Mouse (Mus musculus) hindlimb bud, embryonic 11.5 days (tissue): Measurements from ENCODE around the gene Ppp1r1b.

Experiments used
- DNase-seq: peaks from one replicate; pipeline ENCODE4 v3.0.0-alpha.2; 2012; ENCODE audit warnings: low read depth, low spot score; ENCODE audit errors: extremely low spot score

The Ppp1r1b gene

DNA sequence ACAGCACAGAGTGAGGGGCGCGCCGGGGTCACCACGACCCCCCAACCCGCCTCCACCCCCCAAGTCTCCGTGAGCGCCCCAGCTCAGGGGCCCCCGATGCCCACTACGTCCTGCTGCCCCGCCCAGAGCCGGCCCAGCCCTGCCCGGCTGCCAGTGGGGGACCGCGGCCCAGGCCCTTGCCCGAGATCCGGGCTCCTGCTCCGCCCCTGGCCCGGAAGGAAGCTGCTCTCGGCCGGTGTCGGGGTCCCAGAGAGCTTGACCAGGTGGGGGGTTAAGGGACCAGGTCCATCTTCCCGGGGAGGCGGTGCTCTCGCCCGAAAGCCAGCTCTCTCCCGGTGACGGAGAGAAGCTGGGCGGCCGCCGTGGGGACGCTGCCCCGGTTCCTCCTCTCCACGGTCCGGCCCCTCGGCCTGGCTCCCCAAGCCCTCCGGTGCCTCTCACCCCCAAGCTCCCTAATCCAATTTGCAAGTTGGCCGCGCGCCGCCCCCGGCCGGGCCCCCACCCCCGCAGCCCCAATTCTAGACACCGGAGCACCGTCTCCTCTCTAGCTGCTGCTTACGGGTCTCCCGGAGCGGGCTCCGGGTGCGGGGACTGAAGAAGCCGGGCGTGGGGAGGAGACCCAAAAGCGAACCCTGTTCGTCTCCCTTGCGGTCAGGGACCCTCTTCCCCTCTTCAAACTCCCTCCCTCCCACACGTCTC is 19.7 kb upstream of the Ppp1r1b start:
- DNase-seq = no peak

DNA sequence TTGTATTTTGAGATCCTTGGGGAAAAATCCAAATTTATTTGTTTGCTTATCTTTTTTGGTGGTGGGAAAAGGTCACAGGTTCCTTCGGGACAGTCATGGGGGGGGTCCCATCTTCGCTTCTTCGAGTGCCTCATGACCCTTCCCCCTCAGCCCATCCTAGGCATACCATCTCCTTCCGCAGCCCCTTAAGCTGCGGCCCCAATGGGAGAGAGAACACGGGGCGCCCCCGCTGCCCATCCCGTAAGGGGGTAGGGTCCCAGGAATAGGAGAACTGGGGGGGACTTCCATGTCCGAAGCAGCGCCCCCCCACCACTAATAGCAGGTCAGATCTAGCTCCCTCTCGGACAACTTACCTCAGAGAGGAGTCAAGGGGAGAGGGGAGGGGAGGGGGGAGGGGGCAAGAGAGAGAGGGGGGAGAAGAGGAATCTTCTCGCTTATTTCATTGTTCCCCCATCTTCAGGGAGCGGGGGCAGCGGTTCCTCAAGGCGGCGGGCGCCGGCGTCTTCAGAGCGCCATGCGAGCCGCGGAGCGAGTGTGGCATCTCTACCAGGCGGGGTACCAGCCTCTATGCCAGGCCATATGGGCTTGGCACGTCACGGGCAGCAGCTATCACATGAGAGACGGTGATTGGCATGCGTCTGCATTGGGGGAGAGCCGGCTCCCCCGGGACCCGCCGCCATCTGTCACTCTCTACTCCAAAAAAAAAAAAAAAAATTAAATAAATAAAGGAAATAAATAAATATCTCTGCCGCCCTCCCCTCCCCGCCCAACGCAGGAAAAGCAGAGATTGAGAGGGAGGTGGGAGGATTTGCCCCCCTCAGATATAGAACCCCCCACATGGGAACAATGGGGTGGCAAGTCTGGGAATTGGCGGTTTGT is 18.9 kb upstream of the Ppp1r1b start, which contains the start of gene Neurod2:
Neurod2 (minus strand) TSS at position 568 of the 879 bp plus-strand sequence.
- DNase-seq = no peak

DNA sequence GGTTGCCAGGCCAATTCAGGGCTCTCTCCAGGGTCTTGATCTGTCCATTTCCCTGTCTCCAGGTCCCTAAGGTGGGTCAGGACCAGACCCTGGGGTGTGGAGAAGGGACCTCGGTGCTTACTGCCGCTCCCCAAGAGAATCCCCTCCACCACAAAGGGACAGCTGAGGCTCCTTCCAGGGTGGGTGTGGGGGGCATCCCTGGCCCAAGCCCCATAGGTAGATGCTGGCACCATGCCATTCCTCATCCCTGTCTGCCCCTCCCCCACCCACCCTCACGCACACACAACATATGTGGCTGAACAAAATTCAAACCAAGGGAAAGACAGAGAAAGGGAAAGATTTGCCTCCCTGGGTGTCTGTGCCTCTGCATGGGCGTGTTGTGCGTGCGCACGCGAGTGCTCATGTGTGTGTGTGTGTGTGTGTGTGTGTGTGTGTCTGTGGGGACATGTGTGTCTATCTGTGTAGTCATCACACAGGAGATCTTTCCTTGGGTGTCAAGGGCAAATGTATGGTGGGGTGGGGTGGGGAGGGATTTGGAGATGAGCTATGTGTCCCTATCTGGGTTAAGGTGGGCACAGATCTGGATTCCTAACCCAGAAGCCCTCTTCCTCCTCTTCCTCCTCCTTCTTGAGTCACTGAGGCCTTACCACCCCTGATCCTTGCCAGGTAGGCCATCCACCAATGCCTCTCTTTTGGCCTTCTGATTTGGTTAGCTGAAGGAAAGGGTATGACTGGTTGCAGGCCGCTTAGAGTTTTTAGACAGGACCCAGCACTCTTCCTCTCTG is 18.1 kb upstream of the Ppp1r1b start:
- DNase-seq = no peak

DNA sequence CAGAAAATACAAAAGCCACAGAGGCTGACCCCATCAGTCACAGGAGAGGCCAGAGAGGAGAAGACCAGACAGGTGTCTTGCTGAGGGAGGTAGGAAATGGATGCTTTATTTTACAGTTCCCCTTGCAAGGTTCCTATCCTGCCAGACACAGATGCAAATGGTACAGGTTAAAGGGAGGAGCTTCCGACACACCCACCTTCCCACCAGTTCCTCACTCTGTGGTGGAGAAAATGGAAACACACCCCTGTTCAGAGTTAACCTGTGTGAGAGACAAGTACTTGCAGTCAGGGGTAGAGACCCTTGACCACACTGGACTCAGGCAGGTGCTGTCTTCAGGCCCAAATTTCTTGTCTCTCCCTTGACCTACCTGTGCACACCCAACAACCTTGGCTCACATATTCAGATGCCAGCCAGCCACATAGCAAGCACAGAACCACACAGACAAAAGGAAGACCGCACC is 17.4 kb upstream of the Ppp1r1b start:
- DNase-seq = no peak

DNA sequence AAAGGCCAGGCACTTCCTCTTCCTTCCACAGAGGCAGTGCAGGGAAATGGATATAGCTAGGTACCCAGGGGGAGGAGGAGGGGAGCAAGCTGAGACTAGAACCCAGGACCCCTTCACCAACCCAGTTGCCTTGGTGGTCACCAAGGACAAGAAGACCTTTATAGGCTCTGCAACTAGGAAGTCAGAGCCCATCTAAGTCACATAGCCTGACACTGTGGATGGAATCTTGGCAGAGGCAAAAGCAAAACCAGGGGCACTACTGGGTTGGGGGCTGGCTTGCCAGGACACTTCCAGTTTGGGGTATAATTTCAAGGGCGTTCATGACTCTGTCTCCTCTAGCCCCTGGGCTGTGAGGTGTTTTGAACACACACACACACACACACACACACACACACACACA is 16.8 kb upstream of the Ppp1r1b start:
- no peak for DNase-seq

DNA sequence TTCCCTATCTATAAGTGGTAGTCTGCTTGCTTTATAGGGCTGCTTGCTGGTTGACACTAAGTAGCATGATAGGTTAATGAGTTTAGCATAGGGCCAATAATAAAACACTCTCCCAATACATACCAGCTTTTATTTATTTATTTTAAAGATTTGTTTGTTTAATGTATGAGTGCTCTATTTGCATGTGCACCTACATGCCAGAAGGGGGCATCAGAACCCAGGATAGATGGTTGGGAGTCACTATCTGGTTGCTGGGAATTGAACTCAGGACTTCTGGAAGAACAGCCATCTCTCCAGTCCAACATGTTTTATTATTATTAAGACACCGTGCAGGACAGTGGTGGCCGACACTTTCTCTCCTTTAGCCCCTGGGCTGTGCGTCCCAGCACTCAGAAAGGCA is 16.0 kb upstream of the Ppp1r1b start:
- DNase-seq = no peak

DNA sequence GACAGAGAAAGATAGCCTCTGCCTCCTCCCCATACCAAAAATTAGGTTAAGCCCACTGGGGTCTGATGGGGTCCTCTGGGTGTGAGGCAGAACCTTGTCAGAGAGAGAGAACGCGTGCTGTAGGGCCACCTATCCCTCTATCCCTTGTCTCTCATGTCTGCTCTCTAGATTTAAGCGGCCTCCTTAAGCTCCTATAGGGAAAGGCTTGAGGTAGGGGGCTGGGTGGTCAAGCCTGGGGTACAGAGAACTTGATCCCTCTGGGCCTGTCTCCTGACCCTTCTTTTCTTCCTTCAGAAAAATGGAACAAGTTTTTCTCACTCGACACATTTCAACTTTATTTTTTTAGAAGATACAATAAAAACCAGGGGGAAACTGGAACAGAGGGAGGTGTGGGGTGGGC is 15.4 kb upstream of the Ppp1r1b start:
- DNase-seq = no peak

DNA sequence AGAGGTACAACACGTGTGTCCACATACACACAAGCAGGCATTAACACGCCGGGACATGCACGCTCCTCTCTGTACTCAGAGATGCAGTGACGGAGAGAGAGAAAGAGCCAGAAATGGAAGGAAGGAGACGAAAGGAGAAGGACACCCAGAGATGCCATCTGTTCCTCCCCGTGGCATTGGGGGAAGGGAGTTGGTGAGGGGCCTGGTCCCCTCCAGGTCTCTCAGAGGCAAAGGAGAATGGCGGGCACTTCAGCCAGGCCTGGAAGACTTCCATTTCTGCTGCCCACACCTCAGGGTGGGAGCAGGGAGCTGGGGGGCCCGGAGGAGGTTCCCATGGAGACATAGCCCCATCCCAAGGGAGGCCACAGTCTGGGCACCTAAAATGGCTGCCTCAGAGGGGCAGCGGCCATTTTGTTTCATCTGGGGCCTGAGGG is 14.9 kb upstream of the Ppp1r1b start:
- no peak for DNase-seq

DNA sequence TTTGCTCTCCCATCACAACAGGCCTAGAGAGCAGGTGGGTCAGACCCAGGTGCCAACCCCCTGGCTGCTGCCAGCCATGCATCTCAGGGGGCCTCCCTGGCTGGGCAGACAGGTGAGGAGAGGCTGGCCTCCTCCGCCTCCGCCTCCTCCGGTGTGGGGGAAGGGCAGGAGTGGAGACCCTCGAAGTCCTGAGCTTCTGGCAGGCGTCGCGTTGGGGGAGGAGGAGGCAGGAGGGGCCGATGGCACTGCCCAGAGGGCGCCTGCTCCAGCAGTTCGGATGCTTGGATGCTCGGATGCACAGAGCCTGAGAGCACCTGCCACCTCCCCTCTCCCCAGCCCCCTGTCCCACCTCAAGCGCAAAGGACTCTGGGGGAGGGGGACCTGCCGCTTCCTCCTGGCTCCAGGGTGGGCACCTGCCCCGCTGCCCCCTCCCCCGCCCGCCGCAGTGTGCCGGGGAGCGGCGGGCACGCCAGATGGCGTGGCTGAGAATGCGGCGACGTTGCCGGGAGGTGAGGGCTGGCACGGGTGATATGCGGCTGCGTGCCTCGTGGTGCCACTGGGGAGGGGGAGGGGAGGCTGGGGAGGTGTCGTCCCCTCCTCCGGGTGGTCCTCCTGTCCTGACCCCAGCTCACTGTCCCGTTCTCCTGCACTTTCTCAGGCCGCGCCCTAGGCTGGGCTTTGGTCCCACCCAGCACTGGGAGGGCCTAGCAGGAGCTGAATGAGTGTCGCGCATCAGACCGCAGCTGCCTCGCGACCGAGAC is 14.0 kb upstream of the Ppp1r1b start:
- DNase-seq = no peak

DNA sequence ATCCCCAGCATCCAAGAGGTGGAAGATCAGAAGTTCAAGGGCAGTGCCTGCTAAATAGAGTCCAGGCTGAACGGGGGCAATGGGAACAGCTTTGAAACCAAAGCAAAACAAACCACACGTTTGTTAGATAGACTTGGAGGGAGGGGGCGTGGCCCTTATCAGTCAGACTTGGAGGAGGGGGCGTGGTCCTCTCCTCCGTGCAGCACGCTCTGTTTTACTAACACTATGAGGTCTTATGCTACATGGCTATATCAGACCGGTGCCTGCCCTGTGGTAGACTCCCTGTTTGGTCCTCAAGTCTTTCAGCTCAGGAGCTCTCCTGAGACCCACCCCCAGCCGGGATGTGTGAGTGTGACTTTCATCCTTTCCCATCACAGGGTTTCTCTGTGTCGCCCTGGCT is 13.0 kb upstream of the Ppp1r1b start:
- DNase-seq = no peak

DNA sequence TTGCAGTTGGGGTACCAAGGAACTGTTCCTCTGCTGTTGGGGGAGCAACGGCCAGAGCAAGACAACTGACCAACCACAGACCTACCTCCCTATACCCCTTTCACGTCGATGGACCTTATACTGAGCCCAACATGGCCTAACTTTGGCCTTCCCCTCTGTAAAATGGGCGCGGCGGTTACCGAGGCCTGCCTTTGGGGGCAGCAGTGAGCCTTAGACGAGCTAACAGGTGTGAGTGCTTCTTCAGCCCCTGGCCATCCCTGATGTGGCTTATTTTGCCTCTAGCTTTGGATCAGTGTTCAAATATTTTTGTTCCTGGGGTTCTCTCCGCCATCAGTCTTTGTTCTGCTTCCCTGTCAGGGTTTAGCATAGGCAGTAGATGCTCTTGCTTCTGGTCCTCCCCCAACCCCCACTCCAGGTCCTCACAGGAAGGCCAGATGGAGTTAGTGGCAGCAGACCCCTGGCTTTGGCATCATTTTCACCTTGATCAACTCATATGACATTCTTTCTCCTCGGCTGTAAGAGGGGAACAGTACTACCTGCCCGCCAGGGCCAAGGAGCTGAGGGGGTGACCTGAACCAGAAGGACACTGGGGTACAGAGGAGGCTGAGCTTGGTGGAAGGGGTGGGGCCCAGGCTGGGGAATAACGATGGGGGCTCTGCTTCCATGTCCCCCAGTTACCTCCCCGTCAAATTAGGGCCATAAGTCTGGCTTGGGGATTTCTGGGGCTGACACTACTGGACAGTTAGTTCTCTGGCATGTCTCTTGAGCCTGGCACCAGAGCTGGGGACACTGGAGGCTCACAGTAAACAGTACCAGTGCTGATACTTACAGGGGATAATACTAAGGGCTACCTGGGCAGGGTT is 11.7 kb upstream of the Ppp1r1b start:
- DNase-seq = no peak

DNA sequence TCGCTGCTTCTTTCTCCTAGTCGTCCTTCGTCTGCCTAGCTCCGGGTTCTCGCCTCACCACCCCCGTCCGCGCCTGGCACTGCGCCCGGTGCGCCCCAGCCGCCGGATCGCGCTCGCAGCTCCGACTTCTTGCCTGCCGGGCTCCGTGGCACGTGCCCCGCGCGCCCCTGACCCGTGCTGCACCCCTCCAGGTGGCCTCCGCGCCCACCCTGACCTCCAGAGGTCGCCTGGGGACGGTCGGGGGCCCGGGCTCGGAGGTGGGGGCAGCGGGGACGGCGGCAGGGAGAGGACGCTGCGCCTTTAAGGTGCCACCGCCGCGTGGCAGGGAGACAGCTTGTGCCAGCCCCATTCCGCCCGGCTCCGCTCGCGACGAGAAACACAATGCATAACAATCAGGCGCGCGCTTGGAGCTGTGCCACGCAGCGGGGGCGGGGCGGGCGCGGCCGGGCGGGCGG is 9.7 kb upstream of the Ppp1r1b start:
- DNase-seq = no peak

DNA sequence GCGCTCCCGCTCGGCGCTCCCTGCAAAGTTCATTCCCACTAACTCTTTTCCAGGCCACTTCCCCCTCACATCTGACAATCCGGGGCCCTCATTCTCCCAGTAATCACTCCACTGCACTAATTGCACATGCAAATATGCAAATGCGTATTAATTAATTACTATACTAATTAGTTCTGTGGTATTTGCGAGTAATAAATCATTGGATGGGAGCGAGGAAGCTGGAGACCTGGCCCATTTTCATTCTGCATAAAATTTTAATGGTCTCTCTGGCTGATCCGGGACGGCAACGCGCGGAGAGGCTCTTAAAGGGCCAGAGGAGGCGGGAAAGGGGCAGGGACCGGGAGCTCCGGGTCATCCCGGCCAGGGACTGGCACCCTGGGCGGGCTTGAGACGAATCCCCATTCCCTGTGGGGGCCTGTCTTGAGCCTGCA is 9.1 kb upstream of the Ppp1r1b start:
- no peak for DNase-seq

DNA sequence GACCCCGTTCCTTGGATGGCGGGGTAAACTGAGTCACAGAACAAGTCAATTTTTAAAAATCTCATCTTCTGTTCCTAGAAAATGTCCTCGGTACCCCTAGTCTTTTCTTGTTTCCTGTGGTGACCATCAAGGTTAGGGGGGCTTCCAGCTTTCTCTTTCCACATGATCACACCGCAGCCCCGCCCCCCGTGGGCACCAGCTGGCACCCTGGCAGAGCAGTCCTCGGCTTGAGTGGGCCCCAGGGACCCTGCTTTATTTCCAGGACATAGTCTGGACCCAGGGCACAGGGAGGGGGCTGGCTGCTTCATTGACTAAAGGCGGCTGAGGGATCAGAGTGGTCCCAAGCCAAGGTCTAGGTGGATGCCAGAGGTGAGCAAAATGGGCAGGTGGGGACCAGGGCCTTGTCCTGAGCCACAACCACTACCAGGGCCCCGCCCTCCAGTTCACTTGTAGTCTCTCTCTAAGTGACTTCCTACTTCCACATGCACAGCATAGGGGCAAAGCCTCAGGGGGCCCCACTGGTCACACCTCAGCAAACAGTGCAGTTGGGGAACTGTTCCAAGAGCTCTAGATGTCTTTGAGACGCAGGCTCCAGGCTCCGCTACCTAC is 8.4 kb upstream of the Ppp1r1b start:
- no peak for DNase-seq

DNA sequence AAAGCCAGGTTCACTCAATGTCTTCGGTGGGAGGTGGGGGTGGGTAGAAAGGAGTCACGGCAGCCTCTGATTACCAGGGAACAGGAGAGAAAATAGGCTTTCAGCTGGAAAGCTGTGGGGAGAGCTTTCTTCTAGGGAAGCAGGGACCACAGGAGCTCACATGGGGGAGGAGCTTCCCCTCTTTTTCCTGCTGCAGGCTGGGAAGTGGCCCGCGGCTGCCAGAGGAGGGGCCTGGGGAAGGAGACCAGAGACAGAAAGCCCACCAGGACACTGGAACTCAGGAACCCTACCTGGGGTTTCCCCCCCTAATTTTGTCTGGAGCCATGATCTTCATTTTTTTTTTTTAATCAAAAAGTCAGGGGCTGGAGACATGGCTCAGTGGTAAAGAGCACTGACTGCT is 7.6 kb upstream of the Ppp1r1b start:
- no peak for DNase-seq

DNA sequence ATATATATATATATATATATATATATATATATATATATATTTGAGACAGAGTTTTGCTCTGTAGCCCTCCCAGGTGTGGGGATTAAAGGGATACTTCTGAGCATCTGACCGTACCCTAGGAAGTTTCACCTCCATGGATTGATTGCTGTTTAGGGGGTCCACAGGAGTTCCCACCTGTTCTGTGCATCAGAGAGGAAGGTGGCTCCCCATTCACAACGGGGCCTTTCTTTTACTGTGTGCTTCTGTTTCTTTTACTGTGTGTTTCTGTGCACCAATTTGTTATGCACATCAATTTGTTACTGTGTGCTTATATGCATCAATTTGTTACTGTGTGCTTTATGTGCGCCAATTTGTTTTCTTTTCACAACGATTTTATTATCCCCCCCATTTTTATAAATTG is 7.0 kb upstream of the Ppp1r1b start:
- DNase-seq = no peak

DNA sequence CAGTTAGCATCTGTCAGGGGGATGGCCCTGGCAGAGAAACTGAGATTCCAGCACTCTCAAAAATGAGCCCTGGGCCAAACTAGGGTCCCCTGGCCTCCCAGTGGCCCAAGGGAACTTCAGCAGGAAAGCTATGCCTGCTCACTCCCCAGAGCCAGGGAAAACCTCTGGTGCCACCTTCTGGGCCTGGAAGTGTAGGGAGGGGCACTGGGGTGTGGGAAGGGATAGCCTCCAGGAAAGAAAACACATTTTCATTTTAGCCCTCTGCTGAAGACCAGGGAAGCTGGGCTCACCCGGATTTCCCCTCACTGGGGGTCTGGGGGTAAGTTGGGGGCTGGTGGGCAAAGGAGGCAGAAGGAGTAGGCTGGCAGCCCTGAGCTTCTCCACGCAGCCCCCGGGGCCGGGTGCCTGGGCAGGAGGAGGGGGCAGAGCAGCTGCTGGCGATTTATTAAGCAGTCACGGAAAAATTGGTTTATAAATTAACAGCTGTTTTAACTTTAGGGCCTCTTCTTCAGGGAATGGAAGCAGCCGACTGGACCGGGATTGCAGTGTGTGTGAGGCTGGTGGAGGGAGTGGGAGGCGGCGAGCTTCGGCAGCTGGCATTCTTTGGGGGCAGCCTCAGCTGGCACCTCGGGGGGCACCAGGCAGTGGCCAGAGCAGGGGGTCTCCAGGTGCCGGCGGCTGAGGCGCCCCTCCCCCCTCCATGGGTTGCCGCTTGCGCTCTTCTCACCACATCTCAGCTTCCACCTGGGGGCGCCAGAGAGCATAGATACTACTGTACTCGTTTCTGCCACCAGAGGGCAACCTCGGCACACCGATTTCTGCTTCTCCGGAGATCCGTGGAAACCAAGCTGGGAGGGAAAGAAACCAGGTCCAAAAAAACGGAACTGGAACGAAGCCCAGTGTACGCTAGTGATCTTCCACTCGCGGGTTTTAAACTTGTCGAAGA is 5.9 kb upstream of the Ppp1r1b start:
- peak; percentile 68 for DNase-seq

DNA sequence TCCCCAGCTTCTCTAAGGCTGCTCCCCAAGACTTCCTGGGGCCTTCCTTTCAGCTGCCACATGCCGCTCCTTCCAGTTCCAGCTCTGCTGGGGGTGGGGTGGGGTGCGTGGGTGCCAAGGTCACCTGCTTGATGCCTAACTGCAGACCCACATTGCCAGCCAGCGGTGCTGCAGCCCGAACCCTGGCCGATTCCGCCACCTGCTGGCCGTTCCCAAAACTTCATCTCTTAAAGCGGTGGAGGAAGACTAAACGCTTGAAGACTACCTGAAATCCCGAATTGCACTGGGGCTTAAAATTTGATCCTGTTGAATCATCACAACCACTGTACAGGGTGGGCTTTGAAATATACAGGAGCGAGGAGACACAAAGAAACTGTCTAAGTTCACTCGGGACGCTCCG is 3.0 kb upstream of the Ppp1r1b start:
- DNase-seq = no peak
